Mouse (Mus musculus): ENCODE results near the gene Gtpbp6. TPM values are rescaled to one million over a fixed set of nuclear protein-coding genes. Genes with fewer than 3 reads are reported as not detected.

Gene Gtpbp6
- polyA plus RNA-seq (2015; fragmentation: Nextera tagmentation; extraction: Ambion mirVana): 6.7 and 6.9 TPM in 2 replicates

GRCm38 (mm10) chr5:110107581-110108304, at the start of gene Gtpbp6:
Gtpbp6 (minus strand) TSS chr5:110108197.
- under 1% methylated on average over 71 of the region's 71 CpGs for WGBS (ENCODE audit: insufficient replicate concordance)

GRCm38 (mm10) chr5:110143007-110143406, 35.0 kb upstream of the Gtpbp6 start:
- no peaks in the 10 kb centered on the region for H3K9me3 ChIP-seq (replicated peaks; ENCODE audit: control insufficient read depth, low read length)
- H3K4me3 ChIP-seq (ENCODE audit: low read depth, low read length): no peak overlapping the region
- H3K27ac ChIP-seq (ENCODE audit: low read length): no peak overlapping the region
- peaks cover 25% of the 10 kb centered on the region for H3K36me3 ChIP-seq (ENCODE audit: control insufficient read depth, insufficient read depth)
- H3K27me3 ChIP-seq (ENCODE audit: control insufficient read depth, insufficient read depth, low read depth, low read length): no peaks in the 10 kb centered on the region
- no peak overlapping the region for H3K4me2 ChIP-seq (ENCODE audit: low read depth, low read length)
- no peak overlapping the region for H3K9ac ChIP-seq (ENCODE audit: low read depth, low read length)
- 85% methylated on average over 5 of the region's 5 CpGs for WGBS (ENCODE audit: insufficient replicate concordance)
- no peaks in the 10 kb centered on the region for H3K4me1 ChIP-seq (ENCODE audit: control insufficient read depth, low read depth, low read length)
- no peak for ATAC-seq (ENCODE audit: low read depth)

More at GRCm38 (mm10) chr5:110107581-110108304, at the start of gene Gtpbp6:
- ATAC-seq (ENCODE audit: low read depth): peak; percentile 86
- Histone ChIP-seq H3K4me3 (ENCODE audit: low read depth, low read length) (peak within 1 kb of the TSS; percentile 79), H3K9me3 (replicated peaks; ENCODE audit: control insufficient read depth, low read length) (no peaks in the 10 kb centered on the region), H3K36me3 (ENCODE audit: control insufficient read depth, insufficient read depth) (peaks cover 31% of the 10 kb centered on the region), H3K4me1 (ENCODE audit: control insufficient read depth, low read depth, low read length) (peaks cover 17% of the 10 kb centered on the region), H3K4me2 (ENCODE audit: low read depth, low read length) (peak within 1 kb of the TSS; percentile 93), H3K27me3 (ENCODE audit: control insufficient read depth, insufficient read depth, low read depth, low read length) (no peaks in the 10 kb centered on the region), H3K27ac (ENCODE audit: low read length) (peak within 1 kb of the TSS; percentile 95), H3K9ac (ENCODE audit: low read depth, low read length) (peak within 1 kb of the TSS; percentile 78)

- no peak for ATAC-seq (ENCODE audit: low read depth)
- no peak overlapping the region for H3K9ac ChIP-seq (ENCODE audit: low read depth, low read length)
- H3K27me3 ChIP-seq (ENCODE audit: control insufficient read depth, insufficient read depth, low read depth, low read length): no peaks in the 10 kb centered on the region
- no peaks in the 10 kb centered on the region for H3K9me3 ChIP-seq (replicated peaks; ENCODE audit: control insufficient read depth, low read length)
- no peaks in the 10 kb centered on the region for H3K4me1 ChIP-seq (ENCODE audit: control insufficient read depth, low read depth, low read length)
- WGBS (ENCODE audit: insufficient replicate concordance): 68% methylated on average over 2 of the region's 2 CpGs
- H3K27ac ChIP-seq (ENCODE audit: low read length): no peak overlapping the region
- H3K36me3 ChIP-seq (ENCODE audit: control insufficient read depth, insufficient read depth): peaks cover 21% of the 10 kb centered on the region
- no peak overlapping the region for H3K4me2 ChIP-seq (ENCODE audit: low read depth, low read length)
- no peak overlapping the region for H3K4me3 ChIP-seq (ENCODE audit: low read depth, low read length)
Measured at GRCm38 (mm10) chr5:110142309-110142708, 34.3 kb upstream of the Gtpbp6 start.

- no peak for ATAC-seq (ENCODE audit: low read depth)
- Histone ChIP-seq H3K4me1 (ENCODE audit: control insufficient read depth, low read depth, low read length) (peaks cover 5% of the 10 kb centered on the region), H3K27ac (ENCODE audit: low read length) (no peak overlapping the region), H3K9ac (ENCODE audit: low read depth, low read length) (no peak overlapping the region), H3K27me3 (ENCODE audit: control insufficient read depth, insufficient read depth, low read depth, low read length) (no peaks in the 10 kb centered on the region), H3K9me3 (replicated peaks; ENCODE audit: control insufficient read depth, low read length) (no peaks in the 10 kb centered on the region), H3K36me3 (ENCODE audit: control insufficient read depth, insufficient read depth) (peaks cover 9% of the 10 kb centered on the region), H3K4me3 (ENCODE audit: low read depth, low read length) (no peak overlapping the region), H3K4me2 (ENCODE audit: low read depth, low read length) (no peak overlapping the region)
- 75% methylated on average over 7 of the region's 7 CpGs for WGBS (ENCODE audit: insufficient replicate concordance)
Measured at GRCm38 (mm10) chr5:110140424-110140823, 32.4 kb upstream of the Gtpbp6 start.

GRCm38 (mm10) chr5:110139325-110139724, 31.3 kb upstream of the Gtpbp6 start:
- H3K9ac ChIP-seq (ENCODE audit: low read depth, low read length): no peak overlapping the region
- 72% methylated on average over 3 of the region's 3 CpGs for WGBS (ENCODE audit: insufficient replicate concordance)
- H3K4me3 ChIP-seq (ENCODE audit: low read depth, low read length): no peak overlapping the region
- peaks cover 5% of the 10 kb centered on the region for H3K4me1 ChIP-seq (ENCODE audit: control insufficient read depth, low read depth, low read length)
- no peaks in the 10 kb centered on the region for H3K27me3 ChIP-seq (ENCODE audit: control insufficient read depth, insufficient read depth, low read depth, low read length)
- peaks cover 7% of the 10 kb centered on the region for H3K36me3 ChIP-seq (ENCODE audit: control insufficient read depth, insufficient read depth)
- ATAC-seq (ENCODE audit: low read depth): no peak
- H3K9me3 ChIP-seq (replicated peaks; ENCODE audit: control insufficient read depth, low read length): 0 out of 2 replicates have a peak, but pooled peaks cover 2% of the 10 kb centered on the region
- H3K27ac ChIP-seq (ENCODE audit: low read length): no peak overlapping the region
- no peak overlapping the region for H3K4me2 ChIP-seq (ENCODE audit: low read depth, low read length)

- 86% methylated on average over 3 of the region's 3 CpGs for WGBS (ENCODE audit: insufficient replicate concordance)
- H3K9me3 ChIP-seq (replicated peaks; ENCODE audit: control insufficient read depth, low read length): 0 out of 2 replicates have a peak, but pooled peaks cover 2% of the 10 kb centered on the region
- ATAC-seq (ENCODE audit: low read depth): no peak
- no peak overlapping the region for H3K27ac ChIP-seq (ENCODE audit: low read length)
- H3K4me3 ChIP-seq (ENCODE audit: low read depth, low read length): no peak overlapping the region
- H3K9ac ChIP-seq (ENCODE audit: low read depth, low read length): no peak overlapping the region
- H3K27me3 ChIP-seq (ENCODE audit: control insufficient read depth, insufficient read depth, low read depth, low read length): no peaks in the 10 kb centered on the region
- peaks cover 5% of the 10 kb centered on the region for H3K4me1 ChIP-seq (ENCODE audit: control insufficient read depth, low read depth, low read length)
- peaks cover 5% of the 10 kb centered on the region; the same call in 1 of the 2 replicates for H3K36me3 ChIP-seq (ENCODE audit: control insufficient read depth, insufficient read depth)
- no peak overlapping the region for H3K4me2 ChIP-seq (ENCODE audit: low read depth, low read length)
Measured at GRCm38 (mm10) chr5:110137816-110138215, 29.8 kb upstream of the Gtpbp6 start.

GRCm38 (mm10) chr5:110136087-110136464, 28.1 kb upstream of the Gtpbp6 start:
- H3K27ac ChIP-seq (ENCODE audit: low read length): peak overlapping the region; percentile 92
- 3% methylated on average over 18 of the region's 18 CpGs for WGBS (ENCODE audit: insufficient replicate concordance)
- peak overlapping the region; percentile 81 for H3K4me2 ChIP-seq (ENCODE audit: low read depth, low read length)
- peak; percentile 3 for ATAC-seq (ENCODE audit: low read depth)
- H3K4me1 ChIP-seq (ENCODE audit: control insufficient read depth, low read depth, low read length): peaks cover 5% of the 10 kb centered on the region
- H3K36me3 ChIP-seq (ENCODE audit: control insufficient read depth, insufficient read depth): peaks cover 5% of the 10 kb centered on the region; the same call in 1 of the 2 replicates
- H3K4me3 ChIP-seq (ENCODE audit: low read depth, low read length): peak overlapping the region; percentile 94
- 0 out of 2 replicates have a peak, but pooled peaks cover 2% of the 10 kb centered on the region for H3K9me3 ChIP-seq (replicated peaks; ENCODE audit: control insufficient read depth, low read length)
- H3K27me3 ChIP-seq (ENCODE audit: control insufficient read depth, insufficient read depth, low read depth, low read length): no peaks in the 10 kb centered on the region
- peak overlapping the region; percentile 90 for H3K9ac ChIP-seq (ENCODE audit: low read depth, low read length)

- 0 out of 2 replicates have a peak, but pooled peaks cover 2% of the 10 kb centered on the region for H3K9me3 ChIP-seq (replicated peaks; ENCODE audit: control insufficient read depth, low read length)
- peak; percentile 100 for ATAC-seq (ENCODE audit: low read depth)
- peak within 1 kb of the TSS; percentile 92 for H3K27ac ChIP-seq (ENCODE audit: low read length)
- no peaks in the 10 kb centered on the region for H3K27me3 ChIP-seq (ENCODE audit: control insufficient read depth, insufficient read depth, low read depth, low read length)
- peaks cover 5% of the 10 kb centered on the region; the same call in 1 of the 2 replicates for H3K36me3 ChIP-seq (ENCODE audit: control insufficient read depth, insufficient read depth)
- peaks cover 5% of the 10 kb centered on the region for H3K4me1 ChIP-seq (ENCODE audit: control insufficient read depth, low read depth, low read length)
- H3K4me3 ChIP-seq (ENCODE audit: low read depth, low read length): peak within 1 kb of the TSS; percentile 94
- H3K4me2 ChIP-seq (ENCODE audit: low read depth, low read length): peak within 1 kb of the TSS; percentile 81
- WGBS (ENCODE audit: insufficient replicate concordance): 4% methylated on average over 44 of the region's 46 CpGs
- peak within 1 kb of the TSS; percentile 90 for H3K9ac ChIP-seq (ENCODE audit: low read depth, low read length)
Measured at GRCm38 (mm10) chr5:110135293-110136086, 27.5 kb upstream of the Gtpbp6 start, which contains the start of gene Chfr. Chfr (plus strand) TSS chr5:110135842.
